Mouse (Mus musculus) megakaryocyte, embryonic 14.5 days (primary cell): Measurements from ENCODE around the gene Epha2.

Experiments used
- FLI1 ChIP-seq: IDR thresholded peaks from 2 replicates; pipeline ENCODE4 v1.6.1; 2012; ENCODE audit warnings: low read length, inconsistent platforms, mixed read lengths
- GATA1 ChIP-seq: IDR thresholded peaks from 3 replicates; pipeline ENCODE4 v1.6.1; 2012; ENCODE audit warnings: mixed read lengths, low read length, inconsistent platforms, borderline replicate concordance

DNA sequence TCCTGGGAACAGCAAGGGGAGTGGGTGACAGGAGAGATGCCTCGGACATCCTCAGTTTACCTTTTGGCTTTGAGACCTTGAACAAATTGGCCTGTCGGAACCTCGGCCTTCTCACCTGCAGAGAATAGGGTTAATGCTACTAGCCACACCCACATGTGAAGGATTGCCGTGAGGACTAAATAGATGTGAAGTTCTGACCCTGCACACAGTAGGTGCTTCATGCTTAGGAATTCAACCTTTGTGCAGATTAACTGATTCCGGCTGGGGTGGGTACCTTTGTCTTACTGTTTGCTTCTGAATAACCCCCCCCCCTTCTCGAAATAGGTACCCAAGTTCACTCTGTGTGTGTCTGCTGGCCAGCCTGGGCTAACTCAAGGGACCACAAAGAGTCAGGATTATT is 13.7 kb downstream of the Epha2 start:
- TF ChIP-seq GATA1: no peak
- TF ChIP-seq FLI1: no peak
